Mouse (Mus musculus) embryonic facial prominence, embryonic 15.5 days (tissue): ENCODE data around the gene Itga10. TPM values are rescaled to one million over a fixed set of nuclear protein-coding genes. Genes with fewer than 3 reads are reported as not detected.
A peak's percentile ranks its signal among the peaks of the same experiment; 100 is the strongest.

Source experiments
- ATAC-seq: fragments of 200-750 bp; cut with Nextera tagmentation; 2 replicates; pipeline ENCODE4 v1.8.0; 2017; ENCODE audit warnings: low read depth, moderate TSS enrichment; ENCODE audit not compliant: insufficient number of reproducible peaks, low FRiP score, low TSS enrichment
- H3K27ac ChIP-seq: fragments of 300-500 bp; sonication (generic); replicated peaks from 2 replicates; pipeline ENCODE4 v1.5.1; 2015; ENCODE audit warnings: mild to moderate bottlenecking, inconsistent platforms
- H3K27me3 ChIP-seq: fragments of 300-500 bp; sonication (generic); 2 replicates; pipeline ENCODE4 v1.6.1; 2015; ENCODE audit warnings: inconsistent platforms
- H3K36me3 ChIP-seq: fragments of 300-500 bp; sonication (generic); 2 replicates; pipeline ENCODE4 v1.6.1; 2015; ENCODE audit warnings: mild to moderate bottlenecking, inconsistent platforms
- H3K4me1 ChIP-seq: fragments of 300-500 bp; sonication (generic); 2 replicates; pipeline ENCODE4 v1.6.1; 2015; ENCODE audit warnings: inconsistent platforms
- H3K4me2 ChIP-seq: fragments of 300-500 bp; sonication (generic); replicated peaks from 2 replicates; pipeline ENCODE4 v1.6.1; 2015; ENCODE audit warnings: mild to moderate bottlenecking, inconsistent platforms
- H3K4me3 ChIP-seq: fragments of 300-500 bp; sonication (generic); replicated peaks from 2 replicates; pipeline ENCODE4 v1.5.1; 2015; ENCODE audit warnings: mild to moderate bottlenecking, inconsistent platforms
- H3K9ac ChIP-seq: fragments of 300-500 bp; sonication (generic); 2 replicates; pipeline ENCODE4 v1.6.1; 2015; ENCODE audit warnings: inconsistent platforms
- H3K9me3 ChIP-seq: fragments of 300-500 bp; sonication (generic); replicated peaks from 2 replicates; pipeline ENCODE4 v1.6.1; 2016; ENCODE audit warnings: inconsistent platforms
- WGBS: fragments of 180-500 bp; shearing (Covaris S2); methylation state at CpG from one replicate; pipeline ENCODE4 v1.1.7; 2015; 5-methylcytosine and 5-hydroxymethylcytosine counted together
- polyA plus RNA-seq: library from polyadenylated mRNA; unstranded; fragments of >200 nt; fragmentation: Nextera tagmentation; extraction: Ambion mirVana; gene quantifications from 2 replicates; pipeline ENCODE4 v1.2.1, GENCODE M21; 2015

Itga10 gene
- polyA plus RNA-seq, 1 experiment from 2014 or later: 6.3 TPM

DNA sequence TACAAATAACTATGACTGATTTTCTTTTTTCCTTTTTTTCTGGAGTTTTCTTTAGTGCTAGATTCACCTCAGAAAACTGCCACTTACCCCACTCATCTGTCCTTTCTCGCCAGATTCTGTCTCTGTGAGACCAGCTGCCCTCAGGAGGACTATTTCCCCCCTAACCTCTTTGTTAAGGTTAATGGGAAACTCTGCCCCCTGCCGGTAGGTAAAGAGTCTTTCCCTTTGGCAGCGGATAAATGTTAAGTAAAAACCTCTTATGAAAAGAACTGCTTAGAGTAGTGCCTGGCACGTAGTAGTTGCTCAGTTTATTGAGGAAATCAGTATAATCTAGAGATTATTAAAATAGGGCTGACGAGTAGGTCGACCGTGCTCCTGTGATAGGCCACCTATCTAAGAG lies 55.0 kb downstream of the Itga10 start:
- Histone ChIP-seq H3K4me3 (no peak overlapping the region), H3K4me1 (peaks cover 27% of the 10 kb centered on the region), H3K27me3 (no peaks in the 10 kb centered on the region), H3K4me2 (no peak overlapping the region), H3K27ac (no peak overlapping the region), H3K9me3 (no peaks in the 10 kb centered on the region), H3K36me3 (peaks cover 57% of the 10 kb centered on the region), H3K9ac (no peak overlapping the region)
- WGBS: 56% methylated on average over 7 of the region's 7 CpGs
- no peak for ATAC-seq

DNA sequence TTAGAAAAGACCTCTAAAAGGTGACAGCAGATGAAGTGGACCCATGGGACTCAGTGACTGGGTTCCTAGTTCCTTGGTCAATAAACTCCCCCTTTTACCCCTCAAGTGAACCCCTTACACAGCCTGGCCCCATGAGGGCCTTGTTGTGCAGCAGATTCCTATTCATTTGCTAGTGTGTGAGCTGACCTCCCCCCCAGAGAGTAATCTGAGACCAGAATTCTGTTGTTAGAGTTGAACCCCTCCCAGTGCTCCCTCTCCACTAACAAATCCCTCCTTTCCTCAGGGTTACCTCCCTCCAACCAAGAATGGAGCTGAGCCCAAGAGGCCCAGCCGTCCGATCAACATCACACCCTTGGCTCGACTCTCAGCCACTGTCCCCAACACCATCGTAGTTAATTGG lies 55.6 kb downstream of the Itga10 start:
- no peaks in the 10 kb centered on the region for H3K9me3 ChIP-seq

DNA sequence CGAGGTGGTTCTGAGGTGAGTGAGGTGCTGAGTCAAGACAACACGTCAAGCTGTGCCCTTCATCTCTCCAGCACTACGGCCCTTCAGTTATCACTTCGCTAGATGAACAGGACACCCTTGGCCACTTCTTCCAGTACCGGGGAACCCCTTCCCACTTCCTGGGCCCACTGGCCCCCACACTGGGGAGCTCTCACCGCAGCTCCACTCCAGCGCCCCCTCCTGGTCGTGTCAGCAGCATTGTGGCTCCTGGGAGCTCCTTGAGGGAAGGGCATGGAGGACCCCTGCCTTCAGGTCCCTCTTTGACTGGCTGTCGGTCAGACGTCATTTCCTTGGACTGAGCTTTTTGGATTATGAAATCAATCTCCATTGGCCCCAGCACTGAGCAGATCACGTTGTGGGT lies 59.4 kb downstream of the Itga10 start:
- 65% methylated on average over 11 of the region's 11 CpGs for WGBS
- Histone ChIP-seq H3K4me2 (no peak overlapping the region), H3K27ac (no peak overlapping the region), H3K36me3 (peaks cover 58% of the 10 kb centered on the region), H3K9me3 (no peaks in the 10 kb centered on the region), H3K4me1 (peaks cover 15% of the 10 kb centered on the region), H3K9ac (no peak overlapping the region), H3K4me3 (no peak overlapping the region), H3K27me3 (no peaks in the 10 kb centered on the region)
- no peak for ATAC-seq

More for the DNA sequence above, 55.6 kb downstream of the Itga10 start:
- peaks cover 62% of the 10 kb centered on the region for H3K36me3 ChIP-seq
- no peak overlapping the region for H3K4me3 ChIP-seq
- H3K27ac ChIP-seq: no peak overlapping the region
- ATAC-seq: no peak
- no peak overlapping the region for H3K9ac ChIP-seq
- peaks cover 22% of the 10 kb centered on the region for H3K4me1 ChIP-seq
- no peak overlapping the region for H3K4me2 ChIP-seq
- no peaks in the 10 kb centered on the region for H3K27me3 ChIP-seq
- 83% methylated on average over 4 of the region's 4 CpGs for WGBS

DNA sequence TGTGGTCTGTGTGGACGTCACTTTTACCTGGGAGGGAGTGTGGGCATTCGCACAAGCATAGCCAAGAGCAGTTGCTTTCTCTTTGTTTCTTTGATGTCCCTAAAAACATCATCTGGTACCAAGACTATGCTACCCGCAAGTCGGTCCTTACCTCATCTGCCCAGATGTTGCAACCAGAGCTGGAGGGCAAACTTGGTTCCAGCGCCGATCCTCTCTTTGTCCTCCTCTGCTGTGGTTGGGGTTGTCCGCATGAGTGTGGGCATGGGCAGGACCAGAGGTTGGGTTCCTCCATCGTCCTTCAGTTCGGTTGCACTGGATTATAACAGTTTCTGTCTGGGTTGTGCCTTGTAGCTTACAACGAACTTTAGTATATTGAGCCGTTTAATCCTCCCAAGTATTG lies 60.8 kb downstream of the Itga10 start:
- 90% methylated on average over 11 of the region's 11 CpGs for WGBS
- ATAC-seq: no peak
- Histone ChIP-seq H3K27me3 (no peaks in the 10 kb centered on the region), H3K9ac (no peak overlapping the region), H3K4me2 (no peak overlapping the region), H3K9me3 (no peaks in the 10 kb centered on the region), H3K4me1 (peaks cover 15% of the 10 kb centered on the region), H3K4me3 (no peak overlapping the region), H3K36me3 (peaks cover 57% of the 10 kb centered on the region), H3K27ac (no peak overlapping the region)

GRCm38 (mm10) chr3:96706984-96707383 lies 61.6 kb downstream of the Itga10 start:
- no peak for ATAC-seq
- Histone ChIP-seq H3K9ac (no peak overlapping the region), H3K36me3 (peaks cover 57% of the 10 kb centered on the region), H3K4me1 (peaks cover 15% of the 10 kb centered on the region), H3K4me2 (no peak overlapping the region), H3K27me3 (no peaks in the 10 kb centered on the region), H3K9me3 (no peaks in the 10 kb centered on the region), H3K4me3 (no peak overlapping the region), H3K27ac (no peak overlapping the region)
- 66% methylated on average over 7 of the region's 7 CpGs for WGBS

GRCm38 (mm10) chr3:96707903-96708683 lies 62.7 kb downstream of the Itga10 start, which contains the start of gene Nudt17:
Gene Nudt17 (minus strand): TSS chr3:96708562.
- Histone ChIP-seq H3K9ac (peak within 1 kb of the TSS; percentile 68), H3K27ac (no peak within 1 kb of the TSS), H3K9me3 (no peaks in the 10 kb centered on the region), H3K27me3 (no peaks in the 10 kb centered on the region), H3K4me1 (peaks cover 15% of the 10 kb centered on the region), H3K4me3 (peak within 1 kb of the TSS; percentile 57), H3K4me2 (peak within 1 kb of the TSS; percentile 96), H3K36me3 (peaks cover 60% of the 10 kb centered on the region)
- 5% methylated on average over 42 of the region's 42 CpGs for WGBS
- ATAC-seq: peak; percentile 81

DNA sequence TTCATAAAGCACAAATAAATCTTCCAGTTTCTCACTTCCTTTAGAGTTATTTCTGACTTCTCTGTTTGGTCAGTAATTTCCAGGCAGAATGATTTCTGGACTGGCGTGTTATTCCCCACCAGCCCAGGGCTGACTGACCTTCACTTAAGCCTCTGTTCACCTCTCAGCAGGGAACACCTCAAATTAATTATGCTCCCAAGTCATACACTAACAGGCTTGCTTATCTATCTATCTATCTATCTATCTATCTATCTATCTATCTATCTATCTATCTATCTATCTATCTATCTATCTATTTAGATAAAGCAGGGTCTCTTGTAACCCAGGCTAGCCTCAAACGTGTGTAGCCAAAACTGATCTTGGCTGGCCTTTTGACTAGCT lies 63.3 kb downstream of the Itga10 start:
- no peak overlapping the region for H3K9ac ChIP-seq
- 0 out of 2 replicates have a peak, but pooled peaks have one; percentile 6 for ATAC-seq
- 53% methylated on average over 2 of the region's 2 CpGs for WGBS

More for the DNA sequence above, 63.3 kb downstream of the Itga10 start:
- Histone ChIP-seq H3K4me2 (peak overlapping the region; percentile 96), H3K4me1 (peaks cover 15% of the 10 kb centered on the region), H3K36me3 (peaks cover 60% of the 10 kb centered on the region), H3K4me3 (peak overlapping the region; percentile 57; the same call in 1 of the 2 replicates), H3K9me3 (no peaks in the 10 kb centered on the region), H3K27ac (no peak overlapping the region), H3K27me3 (no peaks in the 10 kb centered on the region)

Other genes with a start within 250 kb of the Itga10 start
- gene BC107364, start 193.3 kb upstream of the Itga10 start, polyA plus RNA-seq: 0.31 TPM in 1 of 2 replicates, not detected in the other
- 12.4 and 16.1 TPM in 2 replicates for gene Hfe2, start 120.4 kb upstream of the Itga10 start, polyA plus RNA-seq
- 179 and 184 TPM in 2 replicates for gene Txnip, start 87.6 kb upstream of the Itga10 start, polyA plus RNA-seq
- 1.5 and 2.0 TPM in 2 replicates for gene Gm16253, start 68.6 kb upstream of the Itga10 start, polyA plus RNA-seq
- gene Polr3gl, start 51.4 kb upstream of the Itga10 start, polyA plus RNA-seq: 43.6 and 48.5 TPM in 2 replicates
- 2.2 and 3.0 TPM in 2 replicates for gene Ankrd34a, start 48.9 kb upstream of the Itga10 start, polyA plus RNA-seq
- gene Lix1l, start 44.4 kb upstream of the Itga10 start, polyA plus RNA-seq: 8.7 and 10.1 TPM in 2 replicates
- 119 and 121 TPM in 2 replicates for gene Rbm8a, start 15.7 kb upstream of the Itga10 start, polyA plus RNA-seq
- 54.7 and 58.7 TPM in 2 replicates for gene Pex11b, start 10.2 kb upstream of the Itga10 start, polyA plus RNA-seq
- 0.43 and 0.45 TPM in 2 replicates for gene Gm42957, start 10.1 kb upstream of the Itga10 start, polyA plus RNA-seq
- gene Ankrd35, start 24.5 kb downstream of the Itga10 start, polyA plus RNA-seq: 10.2 TPM in 2 replicates
- 65.4 and 74.1 TPM in 2 replicates for gene Pias3, start 50.8 kb downstream of the Itga10 start, polyA plus RNA-seq
- gene Nudt17, start 63.0 kb downstream of the Itga10 start, polyA plus RNA-seq: 15.3 and 16.3 TPM in 2 replicates
- gene Polr3c, start 82.0 kb downstream of the Itga10 start, polyA plus RNA-seq: 32.3 and 32.8 TPM in 2 replicates
- 39.8 and 42.0 TPM in 2 replicates for gene Rnf115, start 82.1 kb downstream of the Itga10 start, polyA plus RNA-seq
- not detected in 2 replicates for gene Pdzk1, start 183.7 kb downstream of the Itga10 start, polyA plus RNA-seq
- gene Cd160, start 183.8 kb downstream of the Itga10 start, polyA plus RNA-seq: 0.07 and 0.13 TPM in 2 replicates